Mouse (Mus musculus) neutrophil, adult 59 days (primary cell): Measurements from ENCODE around the gene A630095N17Rik. TPM values are rescaled to one million over a fixed set of nuclear protein-coding genes. Genes with fewer than 3 reads are reported as not detected.

ENCODE experiments used
- total RNA-seq, 2 experiments: library from RNA; stranded (reverse); gene quantifications; 1 replicate in 1 of 2; 2 replicates in 1 of 2; pipeline ENCODE4 v1.2.4; 2023

The A630095N17Rik gene
- not detected for total RNA-seq

GRCm38 (mm10) chr1:75231664-75232152, at the start of gene A630095N17Rik:
A630095N17Rik (minus strand) TSS chr1:75232102.

GRCm38 (mm10) chr1:75278228-75278627, 46.3 kb upstream of the A630095N17Rik start, which contains the start of gene Resp18:
Resp18 (minus strand) TSS chr1:75278415.

GRCm38 (mm10) chr1:75264091-75264880, 32.4 kb upstream of the A630095N17Rik start, which contains the start of gene Ptprn:
Ptprn (minus strand) TSS chr1:75264502.

GRCm38 (mm10) chr1:75236117-75237050, 4.5 kb upstream of the A630095N17Rik start, which contains the start of gene Dnajb2:
Dnajb2 (plus strand) TSS chr1:75236406.

GRCm38 (mm10) chr1:75219531-75219930, 12.4 kb downstream of the A630095N17Rik start, which contains the start of gene Tuba4a:
Tuba4a (minus strand) TSS chr1:75219865.

GRCm38 (mm10) chr1:75210136-75211087, 21.5 kb downstream of the A630095N17Rik start, which contains the start of the genes Glb1l and Stk16:
Glb1l (minus strand) TSS chr1:75210813.
Stk16 (plus strand) TSS chr1:75210838.

GRCm38 (mm10) chr1:75191622-75192402, 40.1 kb downstream of the A630095N17Rik start, which contains the start of the genes Ankzf1 and Atg9a:
Ankzf1 (plus strand) TSS chr1:75192151.
Atg9a (minus strand) TSS chr1:75192196.

GRCm38 (mm10) chr1:75180105-75180590, 51.8 kb downstream of the A630095N17Rik start, which contains the start of gene Abcb6:
Abcb6 (minus strand) TSS chr1:75180392.

Other genes starting within 250 kb of the A630095N17Rik start
- 10 to 100 TPM in 1 of 2 experiments, 1 to 10 TPM in 1; 7.5 to 10.2 TPM for gene Nhej1, start 106.9 kb downstream of the A630095N17Rik start, total RNA-seq
- gene Slc23a3, start 98.2 kb downstream of the A630095N17Rik start, total RNA-seq, result 1 to 10 TPM; 1.2 to 1.5 TPM
- 100 to 1,000 TPM; 103 to 115 TPM for gene Cnppd1, start 89.4 kb downstream of the A630095N17Rik start, total RNA-seq
- gene Retreg2, start 89.3 kb downstream of the A630095N17Rik start, total RNA-seq, result 10 to 100 TPM; 64.6 to 70.8 TPM
- 10 to 100 TPM; 52.0 to 63.6 TPM for gene Zfand2b, start 63.5 kb downstream of the A630095N17Rik start, total RNA-seq
- gene Abcb6, start 51.7 kb downstream of the A630095N17Rik start, total RNA-seq, result 1 to 10 TPM; 6.7 TPM
- 10 to 100 TPM; 18.8 to 20.0 TPM for gene Ankzf1, start 40.0 kb downstream of the A630095N17Rik start, total RNA-seq
- 10 to 100 TPM; 69.0 to 69.1 TPM for gene Atg9a, start 39.9 kb downstream of the A630095N17Rik start, total RNA-seq
- 10 to 100 TPM; 18.7 to 22.2 TPM for gene Glb1l, start 21.3 kb downstream of the A630095N17Rik start, total RNA-seq
- 100 to 1,000 TPM; 127 to 139 TPM for gene Stk16, start 21.3 kb downstream of the A630095N17Rik start, total RNA-seq
- gene Tuba4a, start 12.2 kb downstream of the A630095N17Rik start, total RNA-seq, result 100 to 1,000 TPM; 415 to 449 TPM
- gene Dnajb2, start 4.3 kb upstream of the A630095N17Rik start, total RNA-seq, result 10 to 100 TPM in 1 of 2 experiments, 1 to 10 TPM in 1; 8.7 to 11.0 TPM
- gene Ptprn, start 32.4 kb upstream of the A630095N17Rik start, total RNA-seq, result not detected
- not detected for gene Resp18, start 46.3 kb upstream of the A630095N17Rik start, total RNA-seq
- 10 to 100 TPM; 27.7 to 32.2 TPM for gene Dnpep, start 85.9 kb upstream of the A630095N17Rik start, total RNA-seq
- under 1 TPM; 0.16 to 0.31 TPM for gene Des, start 128.2 kb upstream of the A630095N17Rik start, total RNA-seq
- not detected for gene Speg, start 143.2 kb upstream of the A630095N17Rik start, total RNA-seq
- 10 to 100 TPM; 38.8 to 46.6 TPM for gene Gmppa, start 203.8 kb upstream of the A630095N17Rik start, total RNA-seq
- not detected for gene Asic4, start 218.3 kb upstream of the A630095N17Rik start, total RNA-seq
- 1 to 10 TPM in 1 of 2 experiments, under 1 TPM in 1; 0.84 to 1.1 TPM for gene Chpf, start 247.2 kb upstream of the A630095N17Rik start, total RNA-seq
- under 1 TPM in 1 of 2 experiments, not detected in 1; 0.62 TPM for gene Tmem198, start 247.4 kb upstream of the A630095N17Rik start, total RNA-seq